Mouse (Mus musculus): ENCODE data around the gene Sez6l. TPM values are rescaled to one million over a fixed set of nuclear protein-coding genes. Genes with fewer than 3 reads are reported as not detected.

Sez6l gene
- polyA plus RNA-seq (2014; fragmentation: Nextera tagmentation; extraction: Ambion mirVana), result 0.08 TPM in 2 replicates

DNA sequence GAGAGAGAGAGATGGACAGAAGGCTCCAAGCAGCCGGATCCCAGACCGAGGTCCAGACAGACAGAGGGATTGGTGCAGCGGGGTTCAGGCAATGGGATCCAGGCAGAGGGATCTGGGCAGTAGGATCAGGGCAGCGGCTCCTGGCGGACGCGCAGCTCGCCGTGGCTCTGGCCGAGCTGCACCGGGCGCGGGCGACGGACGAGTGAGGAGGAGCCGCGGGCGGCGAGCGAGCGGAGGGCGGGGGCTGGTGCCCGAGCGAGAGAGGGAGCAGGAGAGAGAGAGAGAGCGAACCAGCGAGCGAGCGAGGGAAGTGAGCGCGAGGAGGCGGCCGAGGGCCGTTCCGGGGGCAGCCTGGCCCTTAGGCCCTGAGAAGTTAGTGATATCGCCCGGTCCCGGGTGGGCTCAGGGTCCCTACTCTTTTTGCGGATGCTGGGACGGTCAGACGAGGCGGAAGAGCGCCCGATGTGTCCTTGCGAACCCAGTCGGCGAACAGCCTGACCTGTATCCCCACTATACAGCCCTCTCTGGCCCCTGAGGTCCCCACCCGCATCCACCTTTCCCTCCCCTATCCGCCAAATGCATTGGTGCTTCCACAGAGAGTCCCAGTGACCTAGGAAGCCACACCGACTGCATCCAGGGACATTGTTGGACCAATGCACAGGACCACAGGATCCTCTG, at the start of gene Sez6l:
Gene Sez6l (minus strand): TSS at position 193 of the 678 bp plus-strand sequence.
- Histone ChIP-seq H3K4me3 (ENCODE audit: low read depth, low read length) (peak within 1 kb of the TSS; percentile 26), H3K4me1 (replicated peaks; ENCODE audit: control insufficient read depth, insufficient read depth, low read length) (no peaks in the 10 kb centered on the region), H3K27me3 (replicated peaks; ENCODE audit: control insufficient read depth, insufficient read depth, low read length) (peaks cover 46% of the 10 kb centered on the region), H3K9me3 (ENCODE audit: control insufficient read depth, low read length) (no peaks in the 10 kb centered on the region), H3K36me3 (ENCODE audit: control insufficient read depth, insufficient read depth, low read length) (no peaks in the 10 kb centered on the region), H3K27ac (ENCODE audit: low read depth, low read length) (no peak within 1 kb of the TSS), H3K4me2 (peak within 1 kb of the TSS; percentile 55), H3K9ac (ENCODE audit: low read depth, low read length) (no peak within 1 kb of the TSS)
- no peak for ATAC-seq (replicated peaks; ENCODE audit: low FRiP score)
- DNase-seq (ENCODE audit: low spot score), result peak; percentile 39
- WGBS, result 2% methylated on average over 46 of the region's 50 CpGs

- Histone ChIP-seq H3K4me1 (replicated peaks; ENCODE audit: control insufficient read depth, insufficient read depth, low read length) (no peaks in the 10 kb centered on the region), H3K27me3 (replicated peaks; ENCODE audit: control insufficient read depth, insufficient read depth, low read length) (no peaks in the 10 kb centered on the region), H3K9me3 (ENCODE audit: control insufficient read depth, low read length) (no peaks in the 10 kb centered on the region), H3K9ac (ENCODE audit: low read depth, low read length) (no peak overlapping the region), H3K4me3 (ENCODE audit: low read depth, low read length) (no peak overlapping the region), H3K36me3 (ENCODE audit: control insufficient read depth, insufficient read depth, low read length) (no peaks in the 10 kb centered on the region), H3K4me2 (peak overlapping the region; percentile 44), H3K27ac (ENCODE audit: low read depth, low read length) (no peak overlapping the region)
- WGBS, result 30% methylated on average over 31 of the region's 31 CpGs
- DNase-seq (ENCODE audit: low spot score), result no peak
- no peak for ATAC-seq (replicated peaks; ENCODE audit: low FRiP score)
These were observed 48.7 kb upstream of the Sez6l start for GRCm38 (mm10) chr5:112625555-112626160.

DNA sequence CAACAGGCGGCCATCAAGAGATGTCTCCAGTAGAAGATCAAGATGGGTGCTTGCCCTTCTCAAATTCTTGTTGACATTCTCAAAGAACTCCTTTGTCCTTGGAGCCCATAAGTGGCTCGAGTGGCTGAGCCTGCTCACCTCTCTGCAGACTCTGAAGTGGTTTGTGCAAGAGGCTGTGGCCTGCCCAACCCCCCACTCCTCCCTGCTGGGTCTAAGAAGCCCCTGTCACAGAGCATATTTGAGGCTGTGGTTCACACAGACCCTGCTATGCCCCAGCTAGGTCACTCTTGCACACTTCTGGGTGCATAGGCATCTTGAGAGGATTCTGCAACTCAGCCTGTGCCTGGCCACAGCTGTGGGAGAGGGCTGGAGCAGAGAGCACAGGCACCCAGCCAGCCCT, 46.0 kb upstream of the Sez6l start:
- Histone ChIP-seq H3K27me3 (replicated peaks; ENCODE audit: control insufficient read depth, insufficient read depth, low read length) (no peaks in the 10 kb centered on the region), H3K4me1 (replicated peaks; ENCODE audit: control insufficient read depth, insufficient read depth, low read length) (no peaks in the 10 kb centered on the region), H3K9ac (ENCODE audit: low read depth, low read length) (no peak overlapping the region), H3K36me3 (ENCODE audit: control insufficient read depth, insufficient read depth, low read length) (no peaks in the 10 kb centered on the region), H3K27ac (ENCODE audit: low read depth, low read length) (no peak overlapping the region), H3K4me3 (ENCODE audit: low read depth, low read length) (no peak overlapping the region), H3K4me2 (no peak overlapping the region), H3K9me3 (ENCODE audit: control insufficient read depth, low read length) (no peaks in the 10 kb centered on the region)
- no peak for ATAC-seq (replicated peaks; ENCODE audit: low FRiP score)
- 43% methylated on average over 2 of the region's 2 CpGs for WGBS
- DNase-seq (ENCODE audit: low spot score), result no peak

DNA sequence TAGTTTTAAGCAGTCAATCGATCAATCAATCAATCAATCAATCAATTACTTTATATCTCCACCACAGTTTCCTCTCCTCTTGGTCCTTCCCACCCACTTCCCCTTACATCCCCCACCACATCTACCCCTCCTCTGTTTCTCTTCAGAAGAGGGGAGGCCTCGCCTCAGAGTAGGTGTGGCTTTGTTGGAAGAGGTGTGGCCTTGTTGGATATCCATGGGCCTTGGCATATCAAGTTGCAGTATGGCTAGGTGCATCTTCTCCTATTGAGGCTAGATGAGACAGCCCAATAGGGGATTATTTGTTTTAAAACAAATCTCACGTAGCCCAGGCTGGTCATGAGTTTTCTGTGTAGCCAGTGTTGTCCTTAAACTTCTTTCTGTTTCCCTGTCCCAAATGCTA, 43.3 kb upstream of the Sez6l start:
- H3K27me3 ChIP-seq (replicated peaks; ENCODE audit: control insufficient read depth, insufficient read depth, low read length), result no peaks in the 10 kb centered on the region

DNA sequence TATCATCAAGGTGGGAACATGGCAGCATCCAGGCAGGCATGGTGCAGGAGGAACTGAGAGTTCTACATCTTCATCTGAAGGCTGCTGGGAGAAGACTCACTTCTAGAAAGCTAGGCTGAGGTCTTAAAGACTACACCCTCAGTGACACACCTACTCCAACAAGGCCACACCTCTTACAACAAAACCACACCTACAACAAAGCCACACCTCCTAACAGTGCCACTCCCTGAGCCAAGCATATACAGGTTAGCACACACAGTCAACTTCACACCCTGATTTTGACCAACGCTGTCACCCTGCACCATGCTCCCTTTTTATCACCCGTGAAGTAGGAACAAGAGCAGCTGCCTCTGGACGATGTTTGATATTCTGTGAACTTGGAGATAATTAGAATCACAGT, 42.4 kb upstream of the Sez6l start:
- DNase-seq (ENCODE audit: low spot score) (no peak), ATAC-seq (replicated peaks; ENCODE audit: low FRiP score) (no peak)
- Histone ChIP-seq H3K27me3 (replicated peaks; ENCODE audit: control insufficient read depth, insufficient read depth, low read length) (no peaks in the 10 kb centered on the region), H3K9ac (ENCODE audit: low read depth, low read length) (no peak overlapping the region), H3K4me3 (ENCODE audit: low read depth, low read length) (no peak overlapping the region), H3K9me3 (ENCODE audit: control insufficient read depth, low read length) (no peaks in the 10 kb centered on the region), H3K4me1 (replicated peaks; ENCODE audit: control insufficient read depth, insufficient read depth, low read length) (no peaks in the 10 kb centered on the region), H3K27ac (ENCODE audit: low read depth, low read length) (no peak overlapping the region), H3K36me3 (ENCODE audit: control insufficient read depth, insufficient read depth, low read length) (no peaks in the 10 kb centered on the region), H3K4me2 (no peak overlapping the region)
- WGBS, result 81% methylated on average over 3 of the region's 3 CpGs

More for the DNA sequence above, 43.3 kb upstream of the Sez6l start:
- DNase-seq (ENCODE audit: low spot score), result no peak
- Histone ChIP-seq H3K27ac (ENCODE audit: low read depth, low read length) (no peak overlapping the region), H3K4me2 (no peak overlapping the region), H3K4me1 (replicated peaks; ENCODE audit: control insufficient read depth, insufficient read depth, low read length) (no peaks in the 10 kb centered on the region), H3K9me3 (ENCODE audit: control insufficient read depth, low read length) (no peaks in the 10 kb centered on the region), H3K36me3 (ENCODE audit: control insufficient read depth, insufficient read depth, low read length) (no peaks in the 10 kb centered on the region), H3K4me3 (ENCODE audit: low read depth, low read length) (no peak overlapping the region), H3K9ac (ENCODE audit: low read depth, low read length) (no peak overlapping the region)
- no peak for ATAC-seq (replicated peaks; ENCODE audit: low FRiP score)
- 39% methylated on average over 3 of the region's 3 CpGs for WGBS

- Histone ChIP-seq H3K4me3 (ENCODE audit: low read depth, low read length) (no peak overlapping the region), H3K4me2 (no peak overlapping the region), H3K9ac (ENCODE audit: low read depth, low read length) (no peak overlapping the region), H3K9me3 (ENCODE audit: control insufficient read depth, low read length) (no peaks in the 10 kb centered on the region), H3K4me1 (replicated peaks; ENCODE audit: control insufficient read depth, insufficient read depth, low read length) (no peaks in the 10 kb centered on the region), H3K36me3 (ENCODE audit: control insufficient read depth, insufficient read depth, low read length) (no peaks in the 10 kb centered on the region), H3K27me3 (replicated peaks; ENCODE audit: control insufficient read depth, insufficient read depth, low read length) (no peaks in the 10 kb centered on the region), H3K27ac (ENCODE audit: low read depth, low read length) (no peak overlapping the region)
- ATAC-seq (replicated peaks; ENCODE audit: low FRiP score) (no peak), DNase-seq (ENCODE audit: low spot score) (no peak)
- WGBS, result 76% methylated on average over 16 of the region's 16 CpGs
These were observed 40.7 kb upstream of the Sez6l start for GRCm38 (mm10) chr5:112617602-112618247.

GRCm38 (mm10) chr5:112615946-112616617, 39.1 kb upstream of the Sez6l start:
- no peak overlapping the region for H3K9ac ChIP-seq (ENCODE audit: low read depth, low read length)
- H3K4me1 ChIP-seq (replicated peaks; ENCODE audit: control insufficient read depth, insufficient read depth, low read length), result no peaks in the 10 kb centered on the region
- H3K27ac ChIP-seq (ENCODE audit: low read depth, low read length), result no peak overlapping the region
- H3K4me3 ChIP-seq (ENCODE audit: low read depth, low read length), result no peak overlapping the region
- no peak overlapping the region for H3K4me2 ChIP-seq
- DNase-seq (ENCODE audit: low spot score) (no peak), ATAC-seq (replicated peaks; ENCODE audit: low FRiP score) (no peak)
- no peaks in the 10 kb centered on the region for H3K27me3 ChIP-seq (replicated peaks; ENCODE audit: control insufficient read depth, insufficient read depth, low read length)
- no peaks in the 10 kb centered on the region for H3K9me3 ChIP-seq (ENCODE audit: control insufficient read depth, low read length)
- H3K36me3 ChIP-seq (ENCODE audit: control insufficient read depth, insufficient read depth, low read length), result no peaks in the 10 kb centered on the region
- WGBS, result 81% methylated on average over 7 of the region's 7 CpGs

- 41% methylated on average over 9 of the region's 9 CpGs for WGBS
- Histone ChIP-seq H3K36me3 (ENCODE audit: control insufficient read depth, insufficient read depth, low read length) (no peaks in the 10 kb centered on the region), H3K27ac (ENCODE audit: low read depth, low read length) (no peak overlapping the region), H3K4me2 (no peak overlapping the region), H3K9me3 (ENCODE audit: control insufficient read depth, low read length) (no peaks in the 10 kb centered on the region), H3K4me3 (ENCODE audit: low read depth, low read length) (no peak overlapping the region), H3K9ac (ENCODE audit: low read depth, low read length) (no peak overlapping the region), H3K27me3 (replicated peaks; ENCODE audit: control insufficient read depth, insufficient read depth, low read length) (no peaks in the 10 kb centered on the region), H3K4me1 (replicated peaks; ENCODE audit: control insufficient read depth, insufficient read depth, low read length) (no peaks in the 10 kb centered on the region)
- no peak for ATAC-seq (replicated peaks; ENCODE audit: low FRiP score)
- no peak for DNase-seq (ENCODE audit: low spot score)
These were observed 31.0 kb upstream of the Sez6l start for GRCm38 (mm10) chr5:112607867-112608516.

Data from liver, embryonic 11.5 days (tissue).